Mouse (Mus musculus): ENCODE measurements around the gene Gsdma3. TPM values are rescaled to one million over a fixed set of nuclear protein-coding genes. Genes with fewer than 3 reads are reported as not detected.
"Not testable (repeated sequence)": the region's sequence is repeated elsewhere in the genome, so short reads cannot be mapped to it uniquely, and the experiment has no call there.

The Gsdma3 gene
- polyA plus RNA-seq, 1 experiment = not detected

GRCm38 (mm10) chr11:98595473-98595872 is 30.7 kb upstream of the Gsdma3 start:
- no peak overlapping the region for H3K4me3 ChIP-seq (replicated peaks)
- H3K4me1 ChIP-seq = peaks cover 42% of the 10 kb centered on the region
- no peaks in the 10 kb centered on the region for H3K9me3 ChIP-seq
- no peak for TF ChIP-seq GATA1 (IDR thresholded peaks at IDR 0.05; ENCODE audit: borderline replicate concordance, low read length)
- no peak for TF ChIP-seq FLI1 (IDR thresholded peaks at IDR 0.05; ENCODE audit: low read length)
- H3K27me3 ChIP-seq (replicated peaks) = peaks cover 47% of the 10 kb centered on the region
- H3K36me3 ChIP-seq (replicated peaks; ENCODE audit: low read length) = no peaks in the 10 kb centered on the region

GRCm38 (mm10) chr11:98595955-98596354 is 30.2 kb upstream of the Gsdma3 start:
- TF ChIP-seq FLI1 (IDR thresholded peaks at IDR 0.05; ENCODE audit: low read length) = no peak
- TF ChIP-seq GATA1 (IDR thresholded peaks at IDR 0.05; ENCODE audit: borderline replicate concordance, low read length) = no peak
- H3K4me1 ChIP-seq = peaks cover 41% of the 10 kb centered on the region
- peaks cover 51% of the 10 kb centered on the region for H3K27me3 ChIP-seq (replicated peaks)
- no peaks in the 10 kb centered on the region for H3K36me3 ChIP-seq (replicated peaks; ENCODE audit: low read length)
- no peak overlapping the region for H3K4me3 ChIP-seq (replicated peaks)
- no peaks in the 10 kb centered on the region for H3K9me3 ChIP-seq

- Histone ChIP-seq H3K27me3 (replicated peaks) (peaks cover 57% of the 10 kb centered on the region), H3K4me1 (peaks cover 44% of the 10 kb centered on the region), H3K4me3 (replicated peaks) (no peak overlapping the region), H3K9me3 (no peaks in the 10 kb centered on the region), H3K36me3 (replicated peaks; ENCODE audit: low read length) (no peaks in the 10 kb centered on the region)
- TF ChIP-seq FLI1 (IDR thresholded peaks at IDR 0.05; ENCODE audit: low read length) (no peak), GATA1 (IDR thresholded peaks at IDR 0.05; ENCODE audit: borderline replicate concordance, low read length) (no peak)
Observed at GRCm38 (mm10) chr11:98597363-98597762, 28.8 kb upstream of the Gsdma3 start.

GRCm38 (mm10) chr11:98597991-98598390 is 28.2 kb upstream of the Gsdma3 start, which contains the start of gene Lrrc3c:
Gene Lrrc3c, plus strand, starts transcription at chr11:98598291.
- Histone ChIP-seq H3K36me3 (replicated peaks; ENCODE audit: low read length) (no peaks in the 10 kb centered on the region), H3K4me1 (peaks cover 44% of the 10 kb centered on the region), H3K27me3 (replicated peaks) (peaks cover 55% of the 10 kb centered on the region), H3K9me3 (no peaks in the 10 kb centered on the region), H3K4me3 (replicated peaks) (peak within 1 kb of the TSS; percentile 16)
- no peak for TF ChIP-seq GATA1 (IDR thresholded peaks at IDR 0.05; ENCODE audit: borderline replicate concordance, low read length)
- no peak for TF ChIP-seq FLI1 (IDR thresholded peaks at IDR 0.05; ENCODE audit: low read length)

GRCm38 (mm10) chr11:98598851-98599290 is 27.3 kb upstream of the Gsdma3 start:
- H3K4me1 ChIP-seq = peaks cover 47% of the 10 kb centered on the region
- H3K9me3 ChIP-seq = no peaks in the 10 kb centered on the region
- H3K4me3 ChIP-seq (replicated peaks) = peak overlapping the region; percentile 16
- TF ChIP-seq GATA1 (IDR thresholded peaks at IDR 0.05; ENCODE audit: borderline replicate concordance, low read length) = no peak
- no peak for TF ChIP-seq FLI1 (IDR thresholded peaks at IDR 0.05; ENCODE audit: low read length)
- H3K27me3 ChIP-seq (replicated peaks) = peaks cover 55% of the 10 kb centered on the region
- H3K36me3 ChIP-seq (replicated peaks; ENCODE audit: low read length) = no peaks in the 10 kb centered on the region

- no peaks in the 10 kb centered on the region for H3K36me3 ChIP-seq (replicated peaks; ENCODE audit: low read length)
- H3K4me3 ChIP-seq (replicated peaks) = peak overlapping the region; percentile 16
- H3K27me3 ChIP-seq (replicated peaks) = peaks cover 56% of the 10 kb centered on the region
- TF ChIP-seq FLI1 (IDR thresholded peaks at IDR 0.05; ENCODE audit: low read length) (no peak), GATA1 (IDR thresholded peaks at IDR 0.05; ENCODE audit: borderline replicate concordance, low read length) (no peak)
- H3K9me3 ChIP-seq = no peaks in the 10 kb centered on the region
- H3K4me1 ChIP-seq = peaks cover 47% of the 10 kb centered on the region
Observed at GRCm38 (mm10) chr11:98599291-98599690, 26.9 kb upstream of the Gsdma3 start.

- Histone ChIP-seq H3K4me3 (replicated peaks) (peak overlapping the region; percentile 84), H3K4me1 (peaks cover 34% of the 10 kb centered on the region), H3K27me3 (replicated peaks) (peaks cover 57% of the 10 kb centered on the region), H3K36me3 (replicated peaks; ENCODE audit: low read length) (no peaks in the 10 kb centered on the region), H3K9me3 (no peaks in the 10 kb centered on the region)
- no peak for TF ChIP-seq FLI1 (IDR thresholded peaks at IDR 0.05; ENCODE audit: low read length)
- TF ChIP-seq GATA1 (IDR thresholded peaks at IDR 0.05; ENCODE audit: borderline replicate concordance, low read length) = no peak
Observed at GRCm38 (mm10) chr11:98602090-98602690, 24.0 kb upstream of the Gsdma3 start.

- Histone ChIP-seq H3K9me3 (no peaks in the 10 kb centered on the region), H3K27me3 (replicated peaks) (peaks cover 47% of the 10 kb centered on the region), H3K36me3 (replicated peaks; ENCODE audit: low read length) (no peaks in the 10 kb centered on the region), H3K4me3 (replicated peaks) (no peak overlapping the region), H3K4me1 (peaks cover 30% of the 10 kb centered on the region)
- no peak for TF ChIP-seq GATA1 (IDR thresholded peaks at IDR 0.05; ENCODE audit: borderline replicate concordance, low read length)
- no peak for TF ChIP-seq FLI1 (IDR thresholded peaks at IDR 0.05; ENCODE audit: low read length)
Observed at GRCm38 (mm10) chr11:98603953-98604352, 22.2 kb upstream of the Gsdma3 start.

- not testable (repeated sequence) for H3K36me3 ChIP-seq (replicated peaks; ENCODE audit: low read length); H3K4me3 ChIP-seq (replicated peaks); H3K9me3 ChIP-seq
- H3K4me1 ChIP-seq = peaks cover 23% of the 10 kb centered on the region
- H3K27me3 ChIP-seq (replicated peaks) = peaks cover 46% of the 10 kb centered on the region
Observed at GRCm38 (mm10) chr11:98604911-98605310, 21.2 kb upstream of the Gsdma3 start.

GRCm38 (mm10) chr11:98606763-98607162 is 19.4 kb upstream of the Gsdma3 start:
- H3K27me3 ChIP-seq (replicated peaks) = peaks cover 34% of the 10 kb centered on the region
- no peak overlapping the region for H3K4me3 ChIP-seq (replicated peaks)
- no peaks in the 10 kb centered on the region for H3K36me3 ChIP-seq (replicated peaks; ENCODE audit: low read length)
- TF ChIP-seq GATA1 (IDR thresholded peaks at IDR 0.05; ENCODE audit: borderline replicate concordance, low read length) (no peak), FLI1 (IDR thresholded peaks at IDR 0.05; ENCODE audit: low read length) (no peak)
- H3K9me3 ChIP-seq = no peaks in the 10 kb centered on the region
- peaks cover 13% of the 10 kb centered on the region for H3K4me1 ChIP-seq

All from megakaryocyte, embryonic 14.5 days (primary cell).